Mouse (Mus musculus) olfactory bulb, adult 2 months (tissue): ENCODE data around the gene Kpna7. TPM values are rescaled to one million over a fixed set of nuclear protein-coding genes. Genes with fewer than 3 reads are reported as not detected.
A peak's percentile ranks its signal among the peaks of the same experiment; 100 is the strongest.

ENCODE experiments used
- H3K27ac ChIP-seq: fragments of 200-500 bp; 2 replicates; pipeline ENCODE4 v1.5.1; 2012; ENCODE audit warnings: low read depth, low read length; ENCODE audit not compliant: insufficient read depth
- H3K4me1 ChIP-seq: fragments of 200-500 bp; 2 replicates; pipeline ENCODE4 v1.6.1; 2012; ENCODE audit warnings: low read length; ENCODE audit not compliant: control insufficient read depth, insufficient read depth
- H3K4me3 ChIP-seq: fragments of 200-500 bp; 2 replicates; pipeline ENCODE4 v1.5.1; 2012; ENCODE audit warnings: mild to moderate bottlenecking, low read depth, low read length, moderate library complexity; ENCODE audit not compliant: insufficient read depth
- CTCF ChIP-seq: fragments of 200-500 bp; IDR thresholded peaks from 2 replicates; pipeline ENCODE4 v1.5.1; 2012; ENCODE audit warnings: low read depth, mild to moderate bottlenecking, low read length, moderate library complexity; ENCODE audit not compliant: insufficient read depth
- POLR2A ChIP-seq: fragments of 200-500 bp; IDR thresholded peaks from 2 replicates; pipeline ENCODE4 v1.6.1; 2012; ENCODE audit warnings: mild to moderate bottlenecking, low read depth, low read length, moderate library complexity; ENCODE audit not compliant: insufficient read depth
- WGBS: fragments of 180-500 bp; shearing (Covaris S2); methylation state at CpG from one replicate; pipeline ENCODE4 v1.1.7; 2018; 5-methylcytosine and 5-hydroxymethylcytosine counted together
- polyA plus RNA-seq: library from polyadenylated mRNA; stranded (reverse); fragments of >200 nt; gene quantifications from 2 replicates; pipeline ENCODE4 v1.2.4, GENCODE M21; 2012; ENCODE audit warnings: low replicate concordance; ENCODE audit not compliant: missing spikeins, insufficient read depth, insufficient read length

Kpna7 gene
- polyA plus RNA-seq, 1 experiment: not detected

DNA sequence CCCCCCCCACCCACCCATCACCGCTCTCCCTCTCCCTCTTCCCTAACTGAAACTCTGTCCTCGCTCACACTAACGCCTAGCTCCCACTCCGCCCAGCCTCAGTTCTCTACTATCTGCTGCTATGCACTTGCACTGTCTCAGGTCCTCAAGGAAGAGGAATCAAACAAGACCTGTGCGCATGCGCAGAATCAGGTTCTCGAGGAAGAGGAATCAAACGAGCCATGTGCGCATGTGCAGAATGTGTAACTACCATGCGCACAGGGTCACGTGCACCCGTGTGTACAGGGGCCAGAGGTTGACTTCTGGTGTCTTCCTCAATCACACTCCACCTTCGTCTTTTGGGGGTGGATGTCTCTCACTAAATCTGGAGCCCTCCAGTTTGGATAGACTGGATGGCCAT, 96.3 kb downstream of the Kpna7 start:
- WGBS: 88% methylated on average over 13 of the region's 13 CpGs

GRCm38 (mm10) chr5:144984839-144985238, 99.0 kb downstream of the Kpna7 start:
- no peaks in the 10 kb centered on the region for H3K4me1 ChIP-seq
- 96% methylated on average over 5 of the region's 5 CpGs for WGBS
- no peak overlapping the region for H3K27ac ChIP-seq
- H3K4me3 ChIP-seq: no peak overlapping the region
- no peak for TF ChIP-seq POLR2A
- no peak for TF ChIP-seq CTCF

More for the DNA sequence above, 96.3 kb downstream of the Kpna7 start:
- TF ChIP-seq CTCF: no peak
- Histone ChIP-seq H3K27ac (no peak overlapping the region), H3K4me3 (no peak overlapping the region), H3K4me1 (no peaks in the 10 kb centered on the region)

GRCm38 (mm10) chr5:144983227-144983626, 100.6 kb downstream of the Kpna7 start:
- H3K27ac ChIP-seq: no peak overlapping the region
- WGBS: 97% methylated on average over 3 of the region's 3 CpGs
- H3K4me1 ChIP-seq: no peaks in the 10 kb centered on the region
- no peak overlapping the region for H3K4me3 ChIP-seq
- TF ChIP-seq CTCF (no peak), POLR2A (no peak)

DNA sequence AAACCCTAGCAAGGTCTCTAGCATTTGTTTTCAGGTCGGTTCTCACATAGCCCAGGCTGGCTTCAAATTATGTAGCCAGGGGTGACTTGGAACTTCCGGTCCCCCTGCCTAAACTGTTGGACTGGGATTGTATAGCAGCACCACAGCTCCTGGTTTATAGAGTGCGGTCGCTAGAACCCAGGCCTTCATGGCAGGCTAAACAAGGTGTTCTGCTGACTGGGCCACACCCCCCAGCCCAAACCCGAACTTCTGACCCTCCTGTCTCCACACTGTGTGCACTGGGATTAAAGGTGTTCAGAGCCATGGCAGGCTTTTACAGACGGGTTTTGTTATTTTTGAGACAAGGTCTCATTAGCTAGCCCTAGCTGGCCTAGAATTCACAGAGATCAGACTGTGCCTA, 104.7 kb downstream of the Kpna7 start:
- Histone ChIP-seq H3K4me3 (no peak overlapping the region), H3K4me1 (no peaks in the 10 kb centered on the region), H3K27ac (no peak overlapping the region)
- WGBS: 82% methylated on average over 6 of the region's 6 CpGs
- TF ChIP-seq CTCF (no peak), POLR2A (no peak)

GRCm38 (mm10) chr5:144978533-144979107, 105.2 kb downstream of the Kpna7 start:
- Histone ChIP-seq H3K27ac (no peak overlapping the region), H3K4me3 (no peak overlapping the region), H3K4me1 (no peaks in the 10 kb centered on the region)
- 39% methylated on average over 10 of the region's 10 CpGs for WGBS
- no peak for TF ChIP-seq CTCF
- no peak for TF ChIP-seq POLR2A

- no peak for TF ChIP-seq POLR2A
- TF ChIP-seq CTCF: no peak
- no peak overlapping the region for H3K27ac ChIP-seq
- WGBS: 85% methylated on average over 3 of the region's 3 CpGs
These were observed 112.6 kb downstream of the Kpna7 start for GRCm38 (mm10) chr5:144971266-144971665.

GRCm38 (mm10) chr5:144965639-144966351, 118.0 kb downstream of the Kpna7 start, which contains the start of gene Smurf1:
TSS of gene Smurf1 (minus strand) at chr5:144965847.
- H3K27ac ChIP-seq: 0 out of 2 replicates have a peak within 1 kb of the TSS, but pooled peaks have one; percentile 17
- H3K4me3 ChIP-seq: peak within 1 kb of the TSS; percentile 57
- peaks cover 20% of the 10 kb centered on the region for H3K4me1 ChIP-seq
- TF ChIP-seq POLR2A: peak; percentile 65
- no peak for TF ChIP-seq CTCF
- WGBS: 8% methylated on average over 89 of the region's 89 CpGs

More at GRCm38 (mm10) chr5:144971266-144971665, 112.6 kb downstream of the Kpna7 start:
- no peak overlapping the region for H3K4me3 ChIP-seq
- 0 out of 2 replicates have a peak, but pooled peaks cover 2% of the 10 kb centered on the region for H3K4me1 ChIP-seq

DNA sequence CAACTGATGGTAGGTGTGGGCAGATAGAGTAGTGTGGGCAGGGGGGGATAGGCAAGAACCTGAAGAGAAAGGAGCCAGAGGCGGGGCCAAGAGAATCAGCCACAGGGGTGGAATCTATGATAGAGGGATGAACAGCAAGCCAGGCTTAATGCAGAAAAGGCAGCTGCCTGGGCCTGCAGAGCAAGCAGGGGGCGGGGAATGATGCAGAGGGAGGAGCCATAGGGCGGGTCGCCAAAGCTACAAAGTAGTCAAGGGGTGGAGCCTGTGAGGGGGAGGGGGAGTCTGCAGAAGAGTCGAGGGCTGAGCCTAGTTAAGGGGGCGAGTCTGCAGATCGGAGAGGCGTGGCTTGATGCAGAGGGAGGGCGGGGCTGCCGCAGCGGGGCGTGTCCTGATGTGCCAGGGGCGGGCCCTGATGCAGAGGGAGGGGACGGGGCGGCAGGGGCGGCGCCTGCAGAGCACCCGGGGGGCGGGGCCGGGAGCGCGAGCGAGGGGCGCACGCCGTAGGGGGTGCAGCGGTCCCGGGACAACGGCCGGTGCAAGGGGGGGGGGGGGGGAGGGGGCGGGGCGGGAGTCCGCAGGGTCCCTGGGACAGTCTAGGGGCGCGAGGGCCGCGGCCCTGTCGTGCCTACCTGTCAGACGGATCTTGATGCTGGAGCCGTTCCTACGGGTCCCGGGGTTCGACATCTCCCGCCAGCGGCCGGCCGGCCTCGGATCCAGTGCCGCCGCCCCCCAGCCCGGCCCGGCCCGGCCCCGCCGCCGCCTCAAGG, 118.8 kb downstream of the Kpna7 start:
- TF ChIP-seq CTCF: no peak
- TF ChIP-seq POLR2A: no peak
- peaks cover 20% of the 10 kb centered on the region for H3K4me1 ChIP-seq
- no peak overlapping the region for H3K27ac ChIP-seq
- WGBS: 2% methylated on average over 29 of the region's 56 CpGs
- peak overlapping the region; percentile 57 for H3K4me3 ChIP-seq

GRCm38 (mm10) chr5:144964465-144964864, 119.4 kb downstream of the Kpna7 start:
- Histone ChIP-seq H3K4me1 (peaks cover 20% of the 10 kb centered on the region), H3K27ac (no peak overlapping the region), H3K4me3 (peak overlapping the region; percentile 39)
- TF ChIP-seq POLR2A (no peak), CTCF (no peak)
- 23% methylated on average over 8 of the region's 8 CpGs for WGBS

DNA sequence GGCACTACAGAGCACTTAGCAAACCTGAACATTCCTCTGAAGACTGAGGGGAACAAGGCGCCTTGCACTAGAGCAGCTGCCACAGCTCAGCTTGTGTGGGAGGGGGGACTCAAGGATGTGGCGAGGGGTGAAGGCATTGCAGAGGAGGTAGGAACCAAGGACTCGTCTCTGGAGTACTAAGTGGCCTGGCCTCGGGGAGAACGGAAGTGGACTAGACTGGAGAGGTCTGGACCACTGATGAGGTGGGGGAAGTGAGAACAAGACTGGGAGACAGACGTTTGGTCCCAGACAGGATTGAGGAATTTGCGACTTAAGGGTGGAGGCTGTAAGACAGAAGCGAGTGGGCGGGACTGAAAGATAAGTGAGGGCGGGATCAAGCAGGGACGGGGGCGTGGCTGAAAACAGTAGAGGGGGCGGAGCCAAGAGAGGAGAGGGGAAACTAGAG, 120.0 kb downstream of the Kpna7 start:
- WGBS: 13% methylated on average over 13 of the region's 13 CpGs
- TF ChIP-seq CTCF (no peak), POLR2A (no peak)
- H3K4me3 ChIP-seq: no peak overlapping the region
- H3K4me1 ChIP-seq: peaks cover 23% of the 10 kb centered on the region
- H3K27ac ChIP-seq: no peak overlapping the region
